In the genomic region with DNA sequence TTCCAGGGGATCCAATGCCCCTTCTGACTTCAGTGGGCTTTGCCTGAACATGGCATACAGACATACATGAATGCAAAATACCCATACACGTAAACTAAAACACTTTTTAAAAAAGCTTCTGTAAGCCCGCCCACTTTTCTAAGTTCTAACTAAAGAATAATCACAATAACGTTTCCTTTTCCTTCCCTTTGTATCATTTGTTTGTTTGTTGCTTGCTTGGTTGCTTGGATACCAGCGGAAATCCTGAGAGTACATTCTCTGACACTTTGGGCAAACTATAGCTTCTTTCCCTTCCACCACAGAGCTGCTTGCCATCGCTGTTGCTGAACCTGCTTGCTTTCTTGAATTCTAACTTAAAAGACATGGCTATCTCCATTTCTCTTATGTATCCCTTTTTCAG, we compare ENCODE assay signal across 39 mouse cellular contexts. TPM values are rescaled to one million over a fixed set of nuclear protein-coding genes. Genes with fewer than 3 reads are reported as not detected.
"Had no signal": no experiment of that assay in that cellular context is flagged by ENCODE, and none has a peak within 500 bp of the region (broad histone marks: within the 10 kb centered on the region; RNA-seq: fewer than 3 reads in every experiment).

No protein-coding gene starts in this region.

- H3K9me3 ChIP-seq: forebrain, embryonic 15.5 days; kidney, embryonic 15.5 days; limb, embryonic 13.5 days; limb, embryonic 15.5 days; liver, embryonic 12.5 days had no signal

- ATAC-seq: forebrain, embryonic 15.5 days; forebrain, postnatal 0 days; hindbrain, postnatal 0 days; intestine, embryonic 16.5 days; liver, embryonic 12.5 days had no signal

- H3K36me3 ChIP-seq: forebrain, embryonic 15.5 days; hindbrain, embryonic 13.5 days; hindbrain, embryonic 15.5 days; kidney, embryonic 15.5 days; limb, embryonic 13.5 days; limb, embryonic 15.5 days; liver, embryonic 12.5 days had no signal

- H3K27ac ChIP-seq: forebrain, embryonic 15.5 days; heart, embryonic 13.5 days; hindbrain, embryonic 13.5 days; hindbrain, embryonic 15.5 days; hindbrain, postnatal 0 days; kidney, embryonic 15.5 days; limb, embryonic 13.5 days; limb, embryonic 15.5 days; liver, embryonic 12.5 days; liver, embryonic 14.5 days had no signal

- H3K4me1 ChIP-seq: forebrain, embryonic 15.5 days; hindbrain, embryonic 13.5 days; hindbrain, embryonic 15.5 days; limb, embryonic 15.5 days had no signal

- H3K27me3 ChIP-seq: forebrain, embryonic 15.5 days; heart, embryonic 13.5 days; hindbrain, embryonic 13.5 days; hindbrain, embryonic 15.5 days; kidney, embryonic 15.5 days; limb, embryonic 13.5 days; limb, embryonic 15.5 days; liver, embryonic 12.5 days had no signal

- H3K9ac ChIP-seq: forebrain, embryonic 15.5 days; forebrain, postnatal 0 days; heart, embryonic 13.5 days; hindbrain, embryonic 13.5 days; hindbrain, embryonic 15.5 days; kidney, embryonic 15.5 days; limb, embryonic 13.5 days; limb, embryonic 15.5 days; liver, embryonic 12.5 days; liver, embryonic 14.5 days had no signal

- DNase-seq: forebrain, postnatal 0 days; gastrocnemius, postnatal 14 days; gastrocnemius, postnatal 36 days; heart, adult 18-20 months; heart, postnatal 10 days; heart, postnatal 36 days; kidney, adult 11 months; kidney, adult 2 months; kidney, adult 9 months; kidney, postnatal 10 days; kidney, postnatal 36 days; layer of hippocampus, adult 9-11 months; layer of hippocampus, postnatal 36 days; left cerebral cortex, postnatal 4 days had no signal

- H3K4me2 ChIP-seq: forebrain, embryonic 15.5 days; heart, embryonic 13.5 days; hindbrain, embryonic 13.5 days; hindbrain, embryonic 15.5 days; kidney, embryonic 15.5 days; limb, embryonic 13.5 days; limb, embryonic 15.5 days; liver, embryonic 12.5 days had no signal

- H3K4me3 ChIP-seq: forebrain, embryonic 15.5 days; heart, embryonic 13.5 days; hindbrain, embryonic 13.5 days; hindbrain, embryonic 15.5 days; kidney, embryonic 15.5 days; limb, embryonic 13.5 days; limb, embryonic 15.5 days; liver, embryonic 12.5 days had no signal

RNA-seq across cellular contexts. Expression of a gene that starts 13.0 kb away (rescaled TPM):
- total RNA-seq: gastrocnemius, adult 18-20 months; gastrocnemius, adult 8-10 months; gastrocnemius, postnatal 14 days; gastrocnemius, postnatal 36 days had no signal

RNA-seq across cellular contexts. Expression of a gene that starts 41.1 kb away (rescaled TPM):
- total RNA-seq: forebrain, postnatal 0 days; gastrocnemius, adult 18-20 months; gastrocnemius, adult 8-10 months; gastrocnemius, postnatal 14 days; gastrocnemius, postnatal 36 days; heart, adult 18-20 months; heart, postnatal 10 days; heart, postnatal 36 days; hematopoietic stem cell, adult 5-6 weeks; hindbrain, postnatal 0 days; layer of hippocampus, adult 18-20 months; layer of hippocampus, adult 8-10 months; layer of hippocampus, postnatal 14 days; layer of hippocampus, postnatal 36 days; left cerebral cortex, adult 18-20 months; left cerebral cortex, adult 8-10 months; left cerebral cortex, postnatal 10 days; left cerebral cortex, postnatal 25 days; left cerebral cortex, postnatal 4 days had no signal
- polyA plus RNA-seq: forebrain, embryonic 15.5 days; forebrain, postnatal 0 days; gonadal fat pad, adult 2 months; heart, embryonic 13.5 days; hindbrain, embryonic 11.5 days; hindbrain, embryonic 13.5 days; hindbrain, embryonic 15.5 days; hindbrain, postnatal 0 days; intestine, embryonic 14.5 days; intestine, embryonic 16.5 days; limb, embryonic 11.5 days; limb, embryonic 13.5 days; limb, embryonic 15.5 days; liver, embryonic 12.5 days; liver, embryonic 14.5 days had no signal
